Mouse (Mus musculus): ENCODE data around the gene Trappc1.

DNA sequence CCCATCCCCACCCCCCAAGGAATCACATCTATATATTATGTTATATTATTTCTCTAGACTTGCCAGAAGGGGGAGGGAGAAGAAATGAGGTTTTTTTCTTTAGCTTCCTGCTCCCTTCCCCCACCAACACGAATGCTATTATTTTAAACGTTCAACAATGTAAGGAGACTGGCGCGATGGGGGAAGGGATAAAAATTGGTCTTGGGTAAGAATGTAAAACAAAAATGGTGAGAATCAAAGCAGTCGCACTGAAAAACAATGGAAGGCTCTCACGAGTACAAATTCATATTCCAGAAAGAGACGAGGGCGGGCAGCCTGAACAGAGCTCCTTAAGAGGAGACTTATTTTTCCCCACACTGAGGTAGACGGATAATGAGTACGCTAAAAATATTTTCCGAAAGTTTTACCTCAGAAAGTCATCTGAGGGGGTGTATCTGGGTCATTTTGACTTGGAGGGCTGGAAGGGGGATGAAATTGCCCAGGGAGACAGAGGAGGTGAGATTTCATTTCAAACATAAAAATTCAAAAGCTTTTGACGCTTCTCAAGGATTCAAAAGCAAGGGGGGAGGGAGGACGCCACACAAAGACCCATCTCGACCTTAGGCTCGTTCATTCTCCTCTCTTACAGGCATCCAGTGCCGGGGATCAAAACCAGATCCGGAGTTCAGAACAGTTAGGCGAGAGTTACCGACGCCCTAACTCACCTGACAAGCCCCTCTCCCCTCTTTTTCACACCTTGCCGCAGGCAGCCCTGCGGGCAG, 43.3 kb downstream of the Trappc1 start:
- TF ChIP-seq POLR2A (IDR thresholded peaks at IDR 0.05; ENCODE audit: low read depth, low read length) = no peak
- no peak for TF ChIP-seq CTCF (conservative IDR thresholded peaks at IDR 0.05; ENCODE audit: insufficient read depth, insufficient read length, low read depth, low read length)

Measured in kidney, adult 2 months (tissue).